Mouse (Mus musculus) hindbrain, embryonic 16.5 days (tissue): ENCODE results near the gene Rer1. TPM values are rescaled to one million over a fixed set of nuclear protein-coding genes. Genes with fewer than 3 reads are reported as not detected.

Source experiments
- ATAC-seq: fragments of 200-750 bp; cut with Nextera tagmentation; 2 replicates; pipeline ENCODE4 v1.8.0; 2017; ENCODE audit warnings: moderate TSS enrichment, moderate library complexity
- H3K27ac ChIP-seq: fragments of 300-500 bp; sonication (generic); 2 replicates; pipeline ENCODE4 v1.5.1; 2014; ENCODE audit warnings: low read depth, mild to moderate bottlenecking, control low read depth, low read length, moderate library complexity
- H3K27me3 ChIP-seq: fragments of 300-500 bp; sonication (generic); replicated peaks from 2 replicates; pipeline ENCODE4 v1.6.1; 2014; ENCODE audit warnings: low read length; ENCODE audit not compliant: control insufficient read depth, insufficient read depth
- H3K36me3 ChIP-seq: fragments of 300-500 bp; sonication (generic); 2 replicates; pipeline ENCODE4 v1.6.1; 2014; ENCODE audit warnings: mild to moderate bottlenecking, low read length, moderate library complexity, mixed read lengths; ENCODE audit not compliant: control insufficient read depth, insufficient read depth
- H3K4me1 ChIP-seq: fragments of 300-500 bp; sonication (generic); 2 replicates; pipeline ENCODE4 v1.6.1; 2014; ENCODE audit warnings: low read depth, low read length; ENCODE audit not compliant: control insufficient read depth, insufficient read depth
- H3K4me2 ChIP-seq: fragments of 300-500 bp; sonication (generic); 2 replicates; pipeline ENCODE4 v1.6.1; 2014; ENCODE audit warnings: mild to moderate bottlenecking, low read length, control low read depth, moderate library complexity
- H3K4me3 ChIP-seq: fragments of 300-500 bp; sonication (generic); 2 replicates; pipeline ENCODE4 v1.5.1; 2014; ENCODE audit warnings: mild to moderate bottlenecking, low read length, control low read depth, moderate library complexity
- H3K9ac ChIP-seq: fragments of 300-500 bp; sonication (generic); 2 replicates; pipeline ENCODE4 v1.6.1; 2014; ENCODE audit warnings: low read depth, mild to moderate bottlenecking, control low read depth, low read length, moderate library complexity
- H3K9me3 ChIP-seq: fragments of 300-500 bp; sonication (generic); 2 replicates; pipeline ENCODE4 v1.6.1; 2014; ENCODE audit warnings: mild to moderate bottlenecking, low read length, moderate library complexity; ENCODE audit not compliant: control insufficient read depth
- WGBS: fragments of 180-500 bp; shearing (Covaris S2); extraction: QIAGEN DNeasy Blood & Tissue Kit; methylation state at CpG from one replicate; pipeline ENCODE4 v1.1.7; 2014; 5-methylcytosine and 5-hydroxymethylcytosine counted together
- polyA plus RNA-seq: library from polyadenylated mRNA; unstranded; fragments of >200 nt; fragmentation: Nextera tagmentation; extraction: Ambion mirVana; gene quantifications from 2 replicates; pipeline ENCODE4 v1.2.1, GENCODE M21; 2015

Gene Rer1
- polyA plus RNA-seq, 1 experiment from 2014 or later, result 131 TPM

- H3K27ac ChIP-seq, result no peak overlapping the region
- H3K9me3 ChIP-seq, result no peaks in the 10 kb centered on the region
- no peak overlapping the region for H3K9ac ChIP-seq
- 84% methylated on average over 6 of the region's 6 CpGs for WGBS
- no peak overlapping the region for H3K4me3 ChIP-seq
- no peaks in the 10 kb centered on the region for H3K27me3 ChIP-seq
- H3K4me2 ChIP-seq, result no peak overlapping the region
- H3K4me1 ChIP-seq, result peaks cover 14% of the 10 kb centered on the region
- no peak for ATAC-seq
- peaks cover 36% of the 10 kb centered on the region for H3K36me3 ChIP-seq
Measured at GRCm38 (mm10) chr4:155069191-155069590, 17.0 kb downstream of the Rer1 start.

GRCm38 (mm10) chr4:155068357-155068972 lies 17.7 kb downstream of the Rer1 start:
- Histone ChIP-seq H3K27ac (no peak overlapping the region), H3K27me3 (no peaks in the 10 kb centered on the region), H3K4me2 (no peak overlapping the region), H3K9ac (peak overlapping the region; percentile 24; the same call in 1 of the 2 replicates), H3K9me3 (no peaks in the 10 kb centered on the region), H3K4me3 (no peak overlapping the region), H3K4me1 (peaks cover 14% of the 10 kb centered on the region), H3K36me3 (peaks cover 31% of the 10 kb centered on the region)
- 95% methylated on average over 20 of the region's 20 CpGs for WGBS
- ATAC-seq, result no peak

- Histone ChIP-seq H3K36me3 (peaks cover 25% of the 10 kb centered on the region), H3K4me1 (peaks cover 14% of the 10 kb centered on the region), H3K27me3 (no peaks in the 10 kb centered on the region), H3K27ac (peak within 1 kb of the TSS; percentile 76), H3K9ac (peak within 1 kb of the TSS; percentile 86), H3K9me3 (no peaks in the 10 kb centered on the region), H3K4me3 (peak within 1 kb of the TSS; percentile 75), H3K4me2 (peak within 1 kb of the TSS; percentile 86)
- peak; percentile 93 for ATAC-seq
- under 1% methylated on average over 47 of the region's 48 CpGs for WGBS
Measured at GRCm38 (mm10) chr4:155066834-155067522, 19.2 kb downstream of the Rer1 start, which contains the start of gene Pex10. Pex10 (plus strand) TSS chr4:155067016.

GRCm38 (mm10) chr4:155065970-155066833 lies 20.0 kb downstream of the Rer1 start:
- H3K4me2 ChIP-seq, result peak overlapping the region; percentile 86
- peak overlapping the region; percentile 67 for H3K27ac ChIP-seq
- no peaks in the 10 kb centered on the region for H3K27me3 ChIP-seq
- WGBS, result 4% methylated on average over 15 of the region's 15 CpGs
- H3K36me3 ChIP-seq, result peaks cover 20% of the 10 kb centered on the region
- peak; percentile 57 for ATAC-seq
- H3K4me3 ChIP-seq, result peak overlapping the region; percentile 75
- H3K4me1 ChIP-seq, result peaks cover 14% of the 10 kb centered on the region
- peak overlapping the region; percentile 47 for H3K9ac ChIP-seq
- H3K9me3 ChIP-seq, result no peaks in the 10 kb centered on the region

- H3K9me3 ChIP-seq, result no peaks in the 10 kb centered on the region
- H3K4me2 ChIP-seq, result no peak overlapping the region
- no peak overlapping the region for H3K9ac ChIP-seq
- peaks cover 14% of the 10 kb centered on the region for H3K4me1 ChIP-seq
- H3K36me3 ChIP-seq, result peaks cover 8% of the 10 kb centered on the region
- 75% methylated on average over 2 of the region's 2 CpGs for WGBS
- no peak overlapping the region for H3K4me3 ChIP-seq
- H3K27me3 ChIP-seq, result no peaks in the 10 kb centered on the region
- no peak for ATAC-seq
- no peak overlapping the region for H3K27ac ChIP-seq
Measured at GRCm38 (mm10) chr4:155064474-155064873, 21.7 kb downstream of the Rer1 start.

GRCm38 (mm10) chr4:155063895-155064294 lies 22.3 kb downstream of the Rer1 start:
- no peak overlapping the region for H3K9ac ChIP-seq
- H3K4me3 ChIP-seq, result no peak overlapping the region
- H3K36me3 ChIP-seq, result peaks cover 5% of the 10 kb centered on the region
- peaks cover 14% of the 10 kb centered on the region for H3K4me1 ChIP-seq
- no peaks in the 10 kb centered on the region for H3K27me3 ChIP-seq
- no peak overlapping the region for H3K4me2 ChIP-seq
- H3K9me3 ChIP-seq, result no peaks in the 10 kb centered on the region
- H3K27ac ChIP-seq, result no peak overlapping the region
- no peak for ATAC-seq
- 35% methylated on average over 3 of the region's 3 CpGs for WGBS

GRCm38 (mm10) chr4:155058325-155058724 lies 27.9 kb downstream of the Rer1 start:
- ATAC-seq, result no peak
- no peak overlapping the region for H3K9ac ChIP-seq
- no peaks in the 10 kb centered on the region; the same call in 1 of the 2 replicates for H3K4me1 ChIP-seq
- H3K27me3 ChIP-seq, result no peaks in the 10 kb centered on the region
- H3K9me3 ChIP-seq, result no peaks in the 10 kb centered on the region
- no peaks in the 10 kb centered on the region for H3K36me3 ChIP-seq
- H3K27ac ChIP-seq, result no peak overlapping the region
- H3K4me3 ChIP-seq, result no peak overlapping the region
- WGBS, result 51% methylated on average over 10 of the region's 10 CpGs
- no peak overlapping the region for H3K4me2 ChIP-seq

GRCm38 (mm10) chr4:155056724-155057123 lies 29.5 kb downstream of the Rer1 start, which contains the start of gene Plch2:
Plch2 (minus strand) TSS chr4:155056784.
- 61% methylated on average over 10 of the region's 10 CpGs for WGBS
- Histone ChIP-seq H3K4me1 (no peaks in the 10 kb centered on the region; the same call in 1 of the 2 replicates), H3K9me3 (no peaks in the 10 kb centered on the region), H3K9ac (no peak within 1 kb of the TSS), H3K27me3 (no peaks in the 10 kb centered on the region), H3K36me3 (no peaks in the 10 kb centered on the region), H3K4me3 (no peak within 1 kb of the TSS), H3K4me2 (no peak within 1 kb of the TSS), H3K27ac (no peak within 1 kb of the TSS)
- peak; percentile 28; the same call in 1 of the 2 replicates for ATAC-seq

- no peak overlapping the region for H3K4me2 ChIP-seq
- no peaks in the 10 kb centered on the region for H3K27me3 ChIP-seq
- H3K27ac ChIP-seq, result no peak overlapping the region
- H3K36me3 ChIP-seq, result no peaks in the 10 kb centered on the region
- ATAC-seq, result no peak
- no peaks in the 10 kb centered on the region for H3K9me3 ChIP-seq
- H3K9ac ChIP-seq, result no peak overlapping the region
- no peak overlapping the region for H3K4me3 ChIP-seq
- H3K4me1 ChIP-seq, result no peaks in the 10 kb centered on the region
- 79% methylated on average over 7 of the region's 7 CpGs for WGBS
Measured at GRCm38 (mm10) chr4:155050116-155050515, 36.1 kb downstream of the Rer1 start.
